Mouse (Mus musculus) intestine, embryonic 16.5 days (tissue): ENCODE measurements around the gene Hoxb1. TPM values are rescaled to one million over a fixed set of nuclear protein-coding genes. Genes with fewer than 3 reads are reported as not detected.

Source experiments
- ATAC-seq: fragments of 200-750 bp; cut with Nextera tagmentation; 2 replicates; pipeline ENCODE4 v1.8.0; 2017; ENCODE audit warnings: moderate TSS enrichment, moderate library complexity
- H3K27ac ChIP-seq: fragments of 300-500 bp; sonication (generic); 2 replicates; pipeline ENCODE4 v1.5.1; 2014; ENCODE audit warnings: mild to moderate bottlenecking, low read length
- H3K27me3 ChIP-seq: fragments of 300-500 bp; sonication (generic); replicated peaks from 2 replicates; pipeline ENCODE4 v1.6.1; 2014; ENCODE audit warnings: low read length, control low read depth, mixed read lengths; ENCODE audit not compliant: control insufficient read depth, insufficient read depth
- H3K36me3 ChIP-seq: fragments of 300-500 bp; sonication (generic); 2 replicates; pipeline ENCODE4 v1.6.1; 2014; ENCODE audit warnings: low read length, control low read depth; ENCODE audit not compliant: control insufficient read depth, insufficient read depth
- H3K4me1 ChIP-seq: fragments of 300-500 bp; sonication (generic); 2 replicates; pipeline ENCODE4 v1.6.1; 2014; ENCODE audit warnings: low read length, control low read depth, mixed read lengths; ENCODE audit not compliant: control insufficient read depth, insufficient read depth
- H3K4me2 ChIP-seq: fragments of 300-500 bp; sonication (generic); 2 replicates; pipeline ENCODE4 v1.6.1; 2014; ENCODE audit warnings: low read depth, low read length, control low read depth
- H3K4me3 ChIP-seq: fragments of 300-500 bp; sonication (generic); 2 replicates; pipeline ENCODE4 v1.5.1; 2014; ENCODE audit warnings: mild to moderate bottlenecking, low read length
- H3K9ac ChIP-seq: fragments of 300-500 bp; sonication (generic); 2 replicates; pipeline ENCODE4 v1.6.1; 2014; ENCODE audit warnings: low read depth, low read length
- H3K9me3 ChIP-seq: fragments of 300-500 bp; sonication (generic); 2 replicates; pipeline ENCODE4 v1.6.1; 2016; ENCODE audit warnings: low read length, control low read depth; ENCODE audit not compliant: control insufficient read depth
- WGBS: fragments of 180-500 bp; shearing (Covaris S2); extraction: QIAGEN DNeasy Blood & Tissue Kit; methylation state at CpG from one replicate; pipeline ENCODE4 v1.1.7; 2014; 5-methylcytosine and 5-hydroxymethylcytosine counted together
- polyA plus RNA-seq: library from polyadenylated mRNA; unstranded; fragments of >200 nt; fragmentation: Nextera tagmentation; extraction: Ambion mirVana; gene quantifications from 2 replicates; pipeline ENCODE4 v1.2.1, GENCODE M21; 2015

Hoxb1 gene
- polyA plus RNA-seq, result not detected in 2 replicates

DNA sequence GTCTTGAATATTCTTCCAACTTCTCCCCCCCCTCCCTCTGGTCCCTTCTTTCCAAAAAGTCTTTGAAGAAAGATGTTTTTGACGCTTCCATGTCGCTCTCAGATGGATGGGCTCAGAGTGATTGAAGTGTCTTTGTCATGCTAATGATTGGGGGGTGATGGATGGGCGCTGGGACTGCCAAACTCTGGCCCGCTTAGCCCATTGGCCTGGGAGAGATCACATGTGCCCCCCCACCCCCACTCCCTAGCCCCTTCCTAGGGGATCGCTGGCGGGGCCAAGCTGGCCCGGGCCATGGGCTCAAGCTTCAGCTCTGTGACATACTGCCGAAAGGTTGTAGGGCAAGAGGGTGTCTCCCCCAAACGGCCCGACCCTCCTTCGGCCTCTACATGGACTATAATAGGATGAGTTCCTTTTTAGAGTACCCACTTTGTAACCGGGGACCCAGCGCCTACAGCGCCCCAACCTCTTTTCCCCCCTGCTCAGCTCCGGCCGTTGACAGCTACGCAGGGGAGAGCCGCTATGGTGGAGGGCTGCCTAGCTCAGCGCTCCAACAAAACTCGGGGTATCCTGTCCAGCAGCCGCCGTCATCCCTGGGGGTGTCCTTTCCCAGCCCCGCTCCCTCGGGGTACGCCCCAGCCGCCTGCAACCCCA lies at the start of gene Hoxb1:
Gene Hoxb1 (plus strand): TSS at position 312 of the 651 bp plus-strand sequence.
- Histone ChIP-seq H3K4me1 (peaks cover 3% of the 10 kb centered on the region), H3K4me2 (peak within 1 kb of the TSS; percentile 36; the same call in 1 of the 2 replicates), H3K27me3 (no peaks in the 10 kb centered on the region; the same call in 1 of the 2 replicates), H3K9me3 (no peaks in the 10 kb centered on the region), H3K27ac (no peak within 1 kb of the TSS), H3K9ac (no peak within 1 kb of the TSS), H3K36me3 (no peaks in the 10 kb centered on the region), H3K4me3 (peak within 1 kb of the TSS; percentile 7; the same call in 1 of the 2 replicates)
- ATAC-seq, result no peak
- WGBS, result 37% methylated on average over 26 of the region's 26 CpGs

- Histone ChIP-seq H3K27ac (peak overlapping the region; percentile 93; the same call in 1 of the 2 replicates), H3K4me3 (peak overlapping the region; percentile 69), H3K27me3 (no peaks in the 10 kb centered on the region), H3K4me2 (peak overlapping the region; percentile 79), H3K36me3 (no peaks in the 10 kb centered on the region), H3K4me1 (peaks cover 16% of the 10 kb centered on the region; the same call in 1 of the 2 replicates), H3K9me3 (no peaks in the 10 kb centered on the region), H3K9ac (peak overlapping the region; percentile 87)
- WGBS, result 16% methylated on average over 18 of the region's 18 CpGs
- no peak for ATAC-seq
These were observed 48.6 kb upstream of the Hoxb1 start for GRCm38 (mm10) chr11:96316696-96317607.

DNA sequence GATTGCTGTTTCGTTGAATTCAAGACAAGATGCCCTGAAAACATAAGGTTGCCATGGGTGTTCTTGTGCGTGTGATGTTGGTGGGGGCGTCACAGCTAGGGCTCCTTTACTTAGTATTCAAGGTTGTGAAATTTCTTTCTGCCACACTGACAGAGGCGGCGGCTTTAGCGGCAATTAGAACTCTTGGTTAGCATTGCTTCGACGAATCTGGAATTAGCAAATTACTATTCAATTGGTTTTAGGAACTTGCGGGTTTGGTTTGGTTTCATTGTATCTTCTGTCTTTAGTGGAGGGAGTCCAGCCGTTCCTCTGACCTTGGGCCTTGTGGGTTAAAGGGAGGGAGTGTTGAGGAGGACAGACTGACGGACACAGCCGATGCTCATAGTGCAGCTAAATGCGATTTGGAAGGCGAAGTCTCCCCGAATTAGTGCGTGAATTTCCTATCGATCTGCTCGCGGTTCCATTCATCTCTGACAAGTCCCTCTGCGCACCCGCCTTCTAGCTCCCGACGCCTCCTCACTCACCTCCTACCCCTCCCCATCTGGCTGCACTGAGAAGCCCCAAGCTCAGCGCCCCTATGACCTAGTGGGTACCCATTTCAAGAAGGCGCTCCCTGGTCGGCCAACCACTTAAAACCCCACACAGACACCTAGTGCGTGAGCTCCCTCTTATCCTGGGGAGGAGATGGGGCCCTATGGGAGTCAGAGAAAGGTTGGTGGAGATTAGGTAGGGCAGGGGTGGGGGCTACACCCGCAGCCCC lies 47.8 kb upstream of the Hoxb1 start, which contains the start of gene Hoxb4:
Gene Hoxb4 (plus strand): TSS at position 660 of the 760 bp plus-strand sequence.
- no peaks in the 10 kb centered on the region for H3K36me3 ChIP-seq
- WGBS, result 11% methylated on average over 28 of the region's 28 CpGs
- H3K9ac ChIP-seq, result peak within 1 kb of the TSS; percentile 87
- peak; percentile 15 for ATAC-seq
- peaks cover 16% of the 10 kb centered on the region; the same call in 1 of the 2 replicates for H3K4me1 ChIP-seq
- H3K4me2 ChIP-seq, result peak within 1 kb of the TSS; percentile 79
- H3K9me3 ChIP-seq, result no peaks in the 10 kb centered on the region
- peak within 1 kb of the TSS; percentile 69 for H3K4me3 ChIP-seq
- peak within 1 kb of the TSS; percentile 97 for H3K27ac ChIP-seq
- H3K27me3 ChIP-seq, result no peaks in the 10 kb centered on the region

DNA sequence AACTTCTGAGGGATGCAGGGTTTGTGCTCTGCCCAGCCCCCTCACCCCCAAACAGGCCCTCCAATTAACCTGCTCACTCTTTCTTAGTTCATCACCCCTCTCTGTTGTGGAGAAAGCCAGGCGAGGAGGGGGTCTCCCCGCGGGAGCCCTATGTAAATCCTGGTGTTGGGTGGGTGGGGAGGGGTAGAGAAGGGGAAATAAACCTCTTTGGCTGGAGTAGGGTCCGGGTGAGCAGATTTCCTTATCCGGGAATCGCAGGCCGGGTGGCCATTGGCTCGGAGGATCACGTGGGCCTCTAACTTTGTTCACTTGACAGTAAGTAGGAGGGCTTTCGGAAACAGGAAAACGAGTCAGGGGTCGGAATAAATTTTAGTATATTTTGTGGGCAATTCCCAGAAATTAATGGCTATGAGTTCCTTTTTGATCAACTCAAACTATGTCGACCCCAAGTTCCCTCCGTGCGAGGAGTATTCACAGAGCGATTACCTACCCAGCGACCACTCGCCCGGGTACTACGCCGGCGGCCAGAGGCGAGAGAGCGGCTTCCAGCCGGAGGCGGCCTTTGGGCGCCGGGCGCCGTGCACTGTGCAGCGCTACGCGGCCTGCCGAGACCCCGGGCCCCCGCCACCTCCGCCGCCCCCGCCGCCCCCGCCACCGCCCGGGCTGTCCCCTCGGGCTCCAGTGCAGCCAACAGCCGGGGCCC lies 47.0 kb upstream of the Hoxb1 start:
- H3K4me1 ChIP-seq, result peaks cover 13% of the 10 kb centered on the region; the same call in 1 of the 2 replicates
- ATAC-seq, result peak; percentile 79
- H3K4me3 ChIP-seq, result peak overlapping the region; percentile 69
- H3K27ac ChIP-seq, result peak overlapping the region; percentile 97
- H3K9ac ChIP-seq, result peak overlapping the region; percentile 87
- no peaks in the 10 kb centered on the region for H3K27me3 ChIP-seq
- H3K36me3 ChIP-seq, result no peaks in the 10 kb centered on the region
- H3K9me3 ChIP-seq, result no peaks in the 10 kb centered on the region
- H3K4me2 ChIP-seq, result peak overlapping the region; percentile 79
- under 1% methylated on average over 40 of the region's 45 CpGs for WGBS

DNA sequence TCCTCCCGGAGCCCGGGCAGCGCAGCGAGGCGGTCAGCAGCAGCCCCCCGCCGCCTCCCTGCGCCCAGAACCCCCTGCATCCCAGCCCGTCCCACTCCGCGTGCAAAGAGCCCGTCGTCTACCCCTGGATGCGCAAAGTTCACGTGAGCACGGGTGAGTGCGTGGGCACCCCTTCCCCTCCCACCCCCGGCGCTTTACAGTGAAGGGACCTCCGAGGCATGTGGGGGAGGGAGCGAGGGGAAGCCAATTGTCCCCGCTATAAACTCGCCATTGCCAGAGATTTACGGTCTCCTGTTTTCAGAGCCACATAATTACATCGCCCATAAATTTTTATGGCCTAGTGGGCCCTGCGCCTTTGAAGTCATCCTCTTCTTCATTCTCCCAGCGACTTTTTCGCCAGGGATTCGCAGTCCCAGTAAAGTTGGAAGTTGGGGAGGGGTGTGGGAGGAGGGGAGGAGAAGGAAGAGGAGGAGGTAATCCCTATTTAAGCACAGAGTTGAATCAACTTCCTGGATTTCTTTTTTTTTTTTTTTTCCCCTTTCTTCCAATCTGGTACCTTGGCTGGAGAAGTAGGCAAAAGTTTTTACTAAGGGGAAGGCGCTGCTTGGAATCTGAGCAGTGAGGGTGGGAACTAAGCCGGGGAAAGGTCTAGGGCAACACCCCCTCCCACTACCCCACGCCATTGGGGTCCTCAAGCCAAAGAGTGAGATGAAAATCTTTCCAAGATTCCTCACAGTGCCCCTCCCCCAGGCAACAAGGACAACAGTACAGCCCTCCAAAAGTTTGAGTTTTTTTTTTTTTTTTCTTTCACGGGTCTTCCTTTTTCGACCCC lies 46.3 kb upstream of the Hoxb1 start:
- Histone ChIP-seq H3K4me3 (peak overlapping the region; percentile 69), H3K4me1 (peaks cover 12% of the 10 kb centered on the region; the same call in 1 of the 2 replicates), H3K4me2 (peak overlapping the region; percentile 79), H3K27ac (peak overlapping the region; percentile 97), H3K27me3 (no peaks in the 10 kb centered on the region), H3K9ac (peak overlapping the region; percentile 87), H3K9me3 (no peaks in the 10 kb centered on the region), H3K36me3 (no peaks in the 10 kb centered on the region)
- peak; percentile 49 for ATAC-seq
- 0% methylated on average over 34 of the region's 34 CpGs for WGBS

GRCm38 (mm10) chr11:96319910-96320309 lies 45.6 kb upstream of the Hoxb1 start:
- H3K4me1 ChIP-seq, result peaks cover 12% of the 10 kb centered on the region; the same call in 1 of the 2 replicates
- H3K27ac ChIP-seq, result peak overlapping the region; percentile 97
- H3K4me2 ChIP-seq, result peak overlapping the region; percentile 79
- H3K36me3 ChIP-seq, result no peaks in the 10 kb centered on the region
- no peaks in the 10 kb centered on the region for H3K27me3 ChIP-seq
- H3K9me3 ChIP-seq, result no peaks in the 10 kb centered on the region
- peak; percentile 11; the same call in 1 of the 2 replicates for ATAC-seq
- under 1% methylated on average over 29 of the region's 29 CpGs for WGBS
- H3K9ac ChIP-seq, result peak overlapping the region; percentile 87
- peak overlapping the region; percentile 69 for H3K4me3 ChIP-seq

DNA sequence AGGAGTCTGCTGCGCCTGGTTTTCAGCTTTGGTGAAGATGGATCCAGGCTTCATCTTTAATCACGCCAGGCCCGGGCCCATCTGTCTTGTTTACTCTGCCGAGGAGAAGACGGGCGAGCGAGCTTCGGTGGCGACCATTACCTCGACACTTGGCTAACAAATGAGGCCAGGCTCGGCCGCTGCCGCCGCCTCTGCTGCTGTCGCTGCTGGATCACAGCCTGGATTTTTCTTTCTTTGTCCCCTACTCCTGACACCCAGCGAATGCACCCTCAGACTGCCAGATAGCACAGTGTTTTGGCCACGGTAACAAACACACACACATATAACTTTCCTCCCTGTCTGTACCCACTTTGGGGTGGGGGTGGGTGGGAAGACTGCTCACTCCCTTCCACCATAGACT lies 44.9 kb upstream of the Hoxb1 start:
- ATAC-seq, result no peak
- peaks cover 12% of the 10 kb centered on the region; the same call in 1 of the 2 replicates for H3K4me1 ChIP-seq
- peak overlapping the region; percentile 79 for H3K4me2 ChIP-seq
- no peaks in the 10 kb centered on the region for H3K27me3 ChIP-seq
- peak overlapping the region; percentile 42 for H3K27ac ChIP-seq
- H3K4me3 ChIP-seq, result peak overlapping the region; percentile 44
- H3K36me3 ChIP-seq, result no peaks in the 10 kb centered on the region
- WGBS, result 18% methylated on average over 17 of the region's 17 CpGs
- peak overlapping the region; percentile 87 for H3K9ac ChIP-seq
- no peaks in the 10 kb centered on the region for H3K9me3 ChIP-seq

DNA sequence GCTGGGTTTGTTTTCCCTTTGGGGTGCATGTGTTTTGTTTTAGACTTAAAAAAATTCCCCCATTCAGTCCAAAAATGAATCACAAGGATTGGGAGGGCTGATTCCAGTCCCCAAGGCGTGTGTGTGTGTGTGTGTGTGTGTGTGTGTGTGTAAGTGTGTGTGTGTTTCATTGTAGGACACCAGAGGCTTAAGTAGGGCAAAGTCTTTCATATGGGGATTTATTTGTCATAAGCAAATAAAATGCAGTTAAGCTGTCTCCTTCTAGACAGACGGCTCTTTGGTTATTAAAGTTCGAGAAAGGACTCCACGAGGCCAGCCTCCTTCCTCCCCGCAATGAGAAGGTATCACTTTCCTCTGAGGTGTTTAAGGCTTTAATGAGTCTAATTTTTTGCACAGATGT lies 43.7 kb upstream of the Hoxb1 start:
- Histone ChIP-seq H3K27ac (peak overlapping the region; percentile 88), H3K4me2 (peak overlapping the region; percentile 79), H3K9me3 (no peaks in the 10 kb centered on the region), H3K36me3 (no peaks in the 10 kb centered on the region), H3K27me3 (no peaks in the 10 kb centered on the region), H3K9ac (peak overlapping the region; percentile 57), H3K4me3 (peak overlapping the region; percentile 15), H3K4me1 (peaks cover 7% of the 10 kb centered on the region; the same call in 1 of the 2 replicates)
- 26% methylated on average over 5 of the region's 5 CpGs for WGBS
- no peak for ATAC-seq
